Mouse (Mus musculus): ENCODE data around the gene Gm28553. TPM values are rescaled to one million over a fixed set of nuclear protein-coding genes. Genes with fewer than 3 reads are reported as not detected.
"Not testable (repeated sequence)": the region's sequence is repeated elsewhere in the genome, so short reads cannot be mapped to it uniquely, and the experiment has no call there.

Gm28553 gene
- total RNA-seq (2021) = not detected
- long read RNA-seq = 0 reads

DNA sequence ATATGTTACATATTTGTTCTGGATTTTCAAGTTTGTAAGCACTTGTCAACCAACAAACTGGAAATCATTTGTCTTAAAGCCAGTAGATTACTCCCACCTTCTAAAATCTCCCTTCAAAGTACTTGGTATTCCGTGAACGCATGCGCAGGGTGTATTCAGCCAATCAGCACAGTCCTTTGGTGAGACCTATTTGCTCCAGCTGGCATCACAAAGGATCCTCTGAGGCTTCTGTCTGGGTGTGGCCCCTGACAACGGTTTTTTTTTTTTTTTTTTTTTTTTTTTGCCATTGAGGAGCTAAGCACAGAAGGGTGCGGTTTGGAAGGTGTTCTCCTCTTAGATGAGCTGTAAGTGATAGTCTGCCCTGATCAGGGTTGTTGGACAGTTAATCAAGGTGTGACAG lies at the start of gene Gm28553:
TSS of gene Gm28553 (plus strand) at position 301 of the 400 bp plus-strand sequence.
- DNase-seq (ENCODE audit: low spot score in 2 of 2) = not testable (repeated sequence)
